Mouse (Mus musculus) CD8-positive naive resting alpha-beta T cell, adult 2 months (primary cell): ENCODE data around the gene Psmc6.

Experiments
- DNase-seq, 2 experiments: peaks; one replicate each; pipeline ENCODE4 v3.0.0; 2022; ENCODE audit warnings: low read depth in 2 of 2, low spot score in 2 of 2

Gene Psmc6

GRCm38 (mm10) chr14:45350931-45351859, 21.6 kb downstream of the Psmc6 start, which contains the start of gene Styx:
Styx (plus strand) TSS chr14:45351093.
- peak; percentile 90 to 92 for DNase-seq

DNA sequence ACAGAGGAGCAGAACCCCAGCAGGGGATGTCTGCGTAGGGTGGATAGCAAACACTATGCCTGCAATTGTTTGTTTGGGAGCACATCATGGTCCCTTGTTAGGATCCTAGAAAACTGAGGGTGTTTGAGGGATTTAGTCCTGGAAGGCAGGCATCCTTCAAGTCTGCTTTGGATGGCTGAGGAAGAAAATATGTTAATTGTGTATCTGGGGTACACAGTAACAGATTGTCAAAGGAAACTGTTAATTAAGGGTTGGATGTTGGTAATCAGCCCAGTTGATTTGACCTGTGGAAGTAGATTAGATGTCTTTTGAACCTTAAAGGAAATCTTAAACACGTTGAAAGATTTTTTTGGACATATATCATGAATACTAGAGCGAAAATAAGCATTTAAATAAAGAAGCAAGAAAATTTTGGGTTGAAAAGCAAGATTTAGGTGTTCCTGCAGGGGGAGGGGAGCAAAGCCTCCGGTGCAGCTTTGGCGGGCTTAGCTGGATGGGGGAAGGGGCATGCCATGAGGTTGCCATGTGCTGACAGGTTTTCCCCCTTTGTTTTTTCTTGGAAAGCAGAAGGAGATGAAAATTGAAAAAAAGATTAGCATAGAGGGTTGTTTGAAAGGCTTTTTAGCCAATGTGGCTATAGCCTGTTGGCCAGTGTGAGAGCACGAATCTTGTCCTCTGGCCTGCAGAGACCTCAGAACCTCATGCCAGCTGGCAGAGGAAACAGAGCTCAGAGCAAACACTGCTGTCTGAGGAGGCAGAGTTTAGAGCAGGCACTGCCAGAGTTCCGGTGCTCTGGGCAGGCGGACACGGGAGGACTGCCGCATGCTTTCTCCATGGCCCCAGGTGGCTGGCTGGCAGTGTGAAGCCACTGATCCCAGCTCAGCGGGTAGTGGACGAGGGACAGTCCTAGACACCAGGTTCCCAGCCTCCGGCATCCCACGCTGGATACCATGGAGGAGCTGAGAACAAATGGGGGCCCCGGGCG, 34.9 kb downstream of the Psmc6 start:
- no peak for DNase-seq

GRCm38 (mm10) chr14:45365196-45365587, 35.6 kb downstream of the Psmc6 start:
- DNase-seq, result no peak

- DNase-seq, result no peak
These were observed 49.2 kb downstream of the Psmc6 start for GRCm38 (mm10) chr14:45378771-45379170.

GRCm38 (mm10) chr14:45380756-45381155, 51.2 kb downstream of the Psmc6 start:
- DNase-seq, result no peak

GRCm38 (mm10) chr14:45382912-45383311, 53.3 kb downstream of the Psmc6 start:
- DNase-seq, result no peak

DNA sequence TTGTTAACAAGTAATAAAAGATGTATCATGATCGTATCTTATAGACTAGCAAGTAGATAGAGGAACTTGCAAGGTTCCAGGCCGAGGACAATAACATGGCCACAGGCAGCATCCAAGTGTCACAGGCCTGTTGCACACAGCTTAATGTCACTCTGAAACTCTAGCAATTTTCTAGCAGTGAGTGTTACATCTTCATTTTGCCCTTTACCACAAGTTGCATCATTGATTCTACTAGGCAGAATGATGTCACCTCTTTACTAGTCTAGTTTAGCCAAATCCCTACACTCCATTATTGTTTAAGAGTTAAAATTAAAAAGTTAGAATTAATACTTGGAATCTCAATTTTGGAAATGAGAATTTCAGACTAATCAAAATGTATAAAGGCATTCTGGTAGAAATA, 56.0 kb downstream of the Psmc6 start:
- no peak for DNase-seq

- DNase-seq, result no peak
These were observed 57.9 kb downstream of the Psmc6 start for GRCm38 (mm10) chr14:45387480-45387879.

DNA sequence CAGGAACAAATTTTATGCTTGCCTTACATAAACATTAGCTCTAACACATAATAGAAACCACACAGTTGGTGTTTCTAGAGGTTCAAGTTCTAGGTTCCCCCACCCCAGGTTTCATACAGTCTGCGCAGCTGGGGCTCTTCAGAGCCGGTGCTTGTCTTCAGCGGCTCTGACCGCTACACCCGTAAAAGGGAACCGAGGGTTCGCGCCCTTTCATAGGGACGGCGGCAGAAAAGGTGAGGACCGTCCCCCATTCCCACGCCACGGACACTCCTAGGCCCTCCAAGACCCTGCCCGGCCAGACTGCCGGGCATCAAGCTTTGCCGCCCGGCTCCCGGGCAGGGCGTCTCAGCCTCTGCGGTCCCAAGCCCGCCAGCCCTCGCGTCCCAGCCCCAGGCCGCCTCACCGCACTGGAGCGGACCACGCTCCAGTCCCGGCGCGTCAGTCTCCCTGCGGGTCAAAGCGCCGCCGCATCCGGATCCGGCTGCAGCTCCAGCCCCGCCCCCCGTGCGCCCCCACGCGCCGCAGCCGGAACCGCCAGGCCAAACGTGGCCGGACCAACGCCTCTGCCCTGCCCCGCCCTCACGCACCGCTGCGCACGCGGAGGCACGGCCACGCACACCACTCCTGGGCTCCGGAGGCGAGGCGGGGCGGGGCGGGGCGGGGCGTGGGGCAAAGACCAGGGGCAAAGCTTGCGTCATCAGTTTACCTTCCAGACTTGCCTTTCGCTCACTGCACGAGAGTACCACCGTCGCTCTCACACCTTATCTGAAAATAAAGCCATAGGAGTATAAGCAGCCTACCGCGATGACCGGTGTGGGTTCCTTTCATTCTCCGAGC, 59.0 kb downstream of the Psmc6 start:
- peak; percentile 65 to 69 for DNase-seq

GRCm38 (mm10) chr14:45389194-45389593, 59.6 kb downstream of the Psmc6 start:
- DNase-seq, result no peak
